Mouse (Mus musculus) mesoderm, embryonic 11.5 days (tissue): Measurements from ENCODE around the gene Galnt15.

Experiments
- DNase-seq: peaks from one replicate; pipeline ENCODE4 v3.0.0-alpha.2; 2012; ENCODE audit warnings: low read depth, low spot score

Galnt15 gene

DNA sequence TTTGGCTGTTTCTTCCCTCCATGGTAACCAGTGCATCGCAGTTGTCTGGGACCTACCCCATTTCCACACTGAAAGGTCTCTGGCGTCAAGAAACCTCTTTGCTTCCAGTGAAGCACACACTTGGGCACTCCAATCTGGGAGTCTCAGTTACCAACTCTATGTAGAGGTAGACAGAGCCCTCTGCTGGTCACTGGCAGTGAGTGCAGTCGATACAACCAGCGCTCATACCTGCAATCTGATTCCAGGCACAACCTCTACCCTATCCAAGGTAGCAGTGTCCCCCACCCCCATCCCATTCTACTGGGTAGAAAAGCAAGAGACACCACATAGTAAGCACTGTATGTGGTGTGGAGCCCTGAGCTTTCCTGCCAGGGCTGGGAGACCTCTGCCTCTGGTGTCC, 3.7 kb downstream of the Galnt15 start:
- DNase-seq: peak; percentile 74

DNA sequence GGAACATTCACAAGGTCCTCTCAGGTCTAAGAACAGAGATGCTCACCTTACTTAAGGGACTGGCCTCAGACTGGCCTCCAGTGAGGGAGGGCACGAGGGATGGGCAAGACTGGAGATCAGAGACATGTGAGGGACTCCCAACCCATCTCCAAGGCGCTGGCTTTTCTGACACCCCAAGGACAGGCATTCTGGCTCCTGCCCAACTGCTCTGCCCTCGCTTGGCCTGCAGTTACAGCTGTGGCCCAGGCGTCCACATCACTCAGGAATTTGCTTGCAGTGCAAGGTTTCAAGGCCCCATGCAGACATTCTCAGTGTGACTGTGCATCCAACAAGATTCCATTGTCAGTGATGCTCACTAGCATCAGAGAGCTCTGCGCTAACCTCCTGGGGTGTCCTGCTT, 7.7 kb downstream of the Galnt15 start:
- no peak for DNase-seq

DNA sequence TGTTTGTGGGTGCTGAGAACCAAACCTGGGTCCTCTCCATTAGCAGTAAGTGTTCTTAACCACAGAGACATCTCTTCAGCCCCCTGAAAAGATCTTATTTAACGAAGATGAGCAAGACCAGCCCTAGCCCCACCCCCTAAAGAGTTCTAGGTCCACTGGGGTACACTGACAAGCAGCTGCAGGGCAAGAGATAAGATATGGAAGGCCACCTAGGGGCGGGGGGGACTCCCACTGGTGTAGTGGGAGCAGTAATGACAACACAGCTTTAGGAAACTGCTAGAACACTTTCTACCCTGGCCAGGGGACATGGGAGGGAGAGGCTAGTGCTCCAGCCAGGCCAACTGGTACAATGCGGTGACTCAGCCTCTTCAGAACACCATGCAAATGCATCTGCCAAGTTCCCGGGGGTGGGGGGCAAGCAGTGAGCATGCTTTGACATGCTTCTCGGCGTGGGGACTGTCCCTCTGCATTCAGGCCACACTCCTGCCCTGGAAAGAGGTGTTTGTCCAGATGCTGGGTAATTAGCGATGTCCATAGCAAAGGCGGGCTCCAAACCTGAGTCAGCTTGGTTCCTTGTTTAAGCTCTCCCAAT, 9.0 kb downstream of the Galnt15 start:
- no peak for DNase-seq

DNA sequence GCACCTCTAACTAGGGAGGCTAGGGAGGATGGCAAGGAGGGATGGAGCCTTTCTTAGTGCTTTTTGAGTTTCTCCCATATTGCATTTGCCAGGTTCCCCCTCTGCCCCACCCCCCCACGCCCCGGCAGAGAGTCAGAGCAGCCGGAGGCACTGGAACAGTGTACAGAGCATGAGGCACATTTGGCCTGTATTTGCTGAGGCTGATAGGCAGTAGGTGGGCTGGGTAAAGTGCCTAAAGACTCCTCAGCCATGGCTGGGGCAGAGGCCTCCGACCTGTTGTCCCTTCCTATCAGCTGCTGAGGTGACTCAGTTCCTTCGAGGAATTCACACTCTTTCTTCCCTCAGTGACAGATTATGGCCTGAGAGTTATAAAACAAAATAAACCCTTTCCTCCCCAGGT, 13.3 kb downstream of the Galnt15 start:
- DNase-seq: no peak

DNA sequence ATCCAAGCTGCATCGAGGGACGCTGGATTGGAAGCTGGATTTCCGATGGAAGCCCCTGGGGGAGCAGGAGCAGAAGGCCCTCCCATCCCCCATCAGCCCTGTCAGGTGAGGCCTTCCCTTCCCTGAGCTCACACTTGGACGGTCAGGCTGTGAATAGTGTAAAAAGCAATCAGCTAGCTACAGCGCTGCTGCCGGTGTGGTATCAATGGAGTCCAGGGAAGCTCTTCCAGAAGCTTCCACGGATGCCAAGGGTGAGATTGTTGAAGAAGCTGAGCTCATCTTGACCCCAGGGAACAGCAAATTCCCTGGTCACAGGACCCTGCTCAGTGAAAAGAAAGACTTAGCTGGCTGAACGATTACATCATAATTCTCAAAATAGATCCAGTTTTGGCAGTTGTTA, 17.6 kb downstream of the Galnt15 start:
- DNase-seq: no peak

DNA sequence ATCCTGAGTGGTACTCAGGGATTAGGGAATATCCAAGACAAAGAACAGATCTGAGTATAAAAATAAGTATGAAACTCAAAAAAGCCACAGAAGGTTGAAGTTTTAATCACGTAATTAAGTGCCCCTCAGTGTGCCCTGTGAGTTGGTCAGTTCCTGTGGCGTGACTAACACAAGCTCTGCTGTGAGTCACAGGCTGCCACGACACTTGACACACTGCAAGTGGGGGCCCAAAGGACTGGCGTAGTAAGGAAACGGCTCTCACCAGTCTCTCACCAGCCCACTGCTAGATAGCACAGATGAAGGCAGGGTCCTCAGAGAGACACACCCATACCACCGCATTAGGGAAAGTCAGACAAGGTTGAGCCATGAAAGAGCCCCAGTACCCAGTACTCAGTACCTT, 21.4 kb downstream of the Galnt15 start:
- DNase-seq: no peak

DNA sequence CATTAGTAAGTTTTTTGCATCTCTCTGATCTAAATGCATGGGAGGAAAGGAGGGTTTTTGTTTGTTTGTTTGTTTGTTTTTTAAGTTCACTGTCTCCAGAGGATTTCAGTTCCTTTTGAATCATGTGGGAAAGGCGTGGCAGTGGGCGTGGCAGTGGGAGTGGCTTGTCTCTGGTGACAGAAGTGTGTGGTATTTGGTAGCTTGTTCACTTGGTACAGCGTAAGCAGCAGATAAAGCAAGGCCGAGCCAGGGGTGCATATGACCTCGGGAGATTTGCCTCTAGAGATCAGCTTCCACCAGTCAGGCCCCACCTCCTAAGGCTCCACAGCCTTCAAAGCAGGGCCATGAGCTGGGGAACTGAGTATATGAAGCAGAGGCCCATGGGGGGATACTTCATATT, 25.1 kb downstream of the Galnt15 start:
- DNase-seq: no peak

DNA sequence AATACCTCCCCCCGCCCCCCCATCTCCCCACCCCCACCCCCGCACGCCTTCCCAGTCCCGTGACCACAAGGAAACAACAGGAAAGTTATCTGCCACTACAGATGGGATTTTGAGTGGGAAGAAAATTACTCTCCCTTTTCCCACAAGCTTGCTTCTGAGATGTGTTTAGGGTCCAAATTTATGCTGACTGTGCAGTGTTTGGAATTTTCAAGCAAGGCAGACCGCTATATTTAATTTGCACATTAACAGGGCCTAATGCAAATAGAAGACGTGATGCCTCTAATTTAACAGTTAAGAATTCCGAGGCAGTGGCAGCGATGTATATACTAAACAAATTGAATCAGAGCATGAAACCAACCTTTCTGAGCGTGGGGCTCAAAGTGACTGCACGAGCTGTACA, 26.0 kb downstream of the Galnt15 start:
- no peak for DNase-seq

DNA sequence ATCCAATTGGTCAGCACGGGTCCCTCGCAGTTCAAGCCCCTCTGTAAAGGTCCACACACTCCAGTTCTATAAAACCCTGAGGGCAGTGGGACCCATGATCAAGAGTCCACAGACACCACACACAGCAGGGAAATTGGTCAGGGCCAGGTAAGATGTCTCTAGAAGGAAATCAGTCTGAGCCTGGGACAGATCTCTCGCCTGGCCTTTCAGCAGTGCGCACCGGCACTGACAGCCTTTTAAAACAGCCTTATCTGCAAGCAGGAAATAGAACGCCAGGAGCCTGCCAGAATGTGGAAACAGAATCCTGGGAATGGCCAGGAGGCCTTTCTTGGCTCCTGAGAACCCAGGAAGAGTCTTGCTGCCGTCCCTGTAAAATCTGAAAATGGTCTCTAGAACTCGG, 27.0 kb downstream of the Galnt15 start:
- DNase-seq: no peak

DNA sequence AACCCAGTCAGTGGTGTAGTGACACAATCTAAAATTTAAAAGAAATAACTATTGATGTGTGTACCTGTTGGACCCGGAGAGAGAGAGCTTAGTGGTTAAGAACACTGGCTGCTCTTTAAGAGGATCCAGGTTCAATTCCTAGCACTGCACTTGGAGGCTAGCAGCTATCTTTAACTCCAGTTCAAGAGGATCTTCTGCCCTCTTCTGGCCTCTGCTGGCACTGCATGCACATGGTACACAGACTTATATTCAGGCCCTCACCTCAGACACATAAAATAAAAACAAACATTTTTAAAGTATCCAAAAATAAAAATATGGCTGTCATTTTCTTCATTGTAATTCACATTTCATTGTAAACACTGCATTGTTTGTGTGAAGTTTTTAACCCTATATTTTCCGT, 27.9 kb downstream of the Galnt15 start:
- no peak for DNase-seq

DNA sequence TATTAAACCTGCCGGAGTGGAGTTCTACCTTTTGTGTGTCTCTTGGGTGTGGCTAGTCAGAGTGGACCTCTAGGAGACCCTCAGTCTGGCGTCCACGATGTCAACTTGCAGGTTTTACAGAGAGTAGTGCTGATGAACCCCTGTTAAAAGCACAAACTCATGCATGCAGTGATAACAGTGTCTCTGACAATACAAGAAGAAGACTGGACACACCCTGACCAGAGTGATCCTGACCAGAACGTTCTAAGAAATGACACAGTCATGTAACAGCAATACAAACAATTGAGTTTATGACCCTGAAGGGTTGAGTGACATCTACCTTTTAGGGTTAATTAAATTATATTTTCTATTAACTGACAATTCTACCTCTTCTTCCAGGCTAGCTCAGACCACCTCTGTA, 28.9 kb downstream of the Galnt15 start:
- no peak for DNase-seq

DNA sequence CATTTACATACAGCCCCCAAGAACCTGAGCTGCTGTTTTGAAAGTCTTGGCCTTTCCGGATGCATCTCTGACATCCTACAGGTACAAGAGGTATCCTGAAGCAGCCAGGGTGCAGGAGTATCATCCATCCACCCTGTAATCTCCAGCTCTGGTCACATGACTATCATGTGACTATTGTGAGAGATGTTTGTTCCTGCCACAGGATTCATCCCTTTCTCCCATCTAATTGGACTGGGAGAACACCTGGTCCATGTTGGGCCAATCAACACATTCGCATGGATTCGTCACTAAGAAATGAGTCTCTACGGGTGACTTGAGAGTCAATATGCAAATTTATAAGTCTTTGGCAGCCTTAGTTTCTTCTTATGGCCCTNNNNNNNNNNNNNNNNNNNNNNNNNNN, 32.6 kb downstream of the Galnt15 start:
- no peak for DNase-seq

DNA sequence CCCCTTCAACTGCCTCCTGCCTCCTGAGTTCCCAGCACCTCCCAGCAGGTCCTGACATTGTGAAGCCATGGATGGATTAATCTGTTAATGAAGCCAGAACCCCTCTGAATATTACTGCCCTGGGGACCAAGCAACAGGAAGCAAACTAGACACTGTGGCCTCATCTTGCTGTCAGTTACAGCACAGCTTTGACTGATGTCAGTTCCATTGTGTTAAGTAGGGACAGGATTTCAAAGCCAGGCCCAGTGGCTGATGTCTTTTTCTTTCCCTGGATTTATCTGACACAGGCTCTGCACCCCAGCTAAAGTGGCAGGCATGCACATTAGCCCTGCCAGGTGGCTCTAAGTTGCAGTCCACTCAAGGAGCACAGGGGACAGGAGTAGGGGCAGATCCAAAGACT, 44.0 kb downstream of the Galnt15 start:
- no peak for DNase-seq

DNA sequence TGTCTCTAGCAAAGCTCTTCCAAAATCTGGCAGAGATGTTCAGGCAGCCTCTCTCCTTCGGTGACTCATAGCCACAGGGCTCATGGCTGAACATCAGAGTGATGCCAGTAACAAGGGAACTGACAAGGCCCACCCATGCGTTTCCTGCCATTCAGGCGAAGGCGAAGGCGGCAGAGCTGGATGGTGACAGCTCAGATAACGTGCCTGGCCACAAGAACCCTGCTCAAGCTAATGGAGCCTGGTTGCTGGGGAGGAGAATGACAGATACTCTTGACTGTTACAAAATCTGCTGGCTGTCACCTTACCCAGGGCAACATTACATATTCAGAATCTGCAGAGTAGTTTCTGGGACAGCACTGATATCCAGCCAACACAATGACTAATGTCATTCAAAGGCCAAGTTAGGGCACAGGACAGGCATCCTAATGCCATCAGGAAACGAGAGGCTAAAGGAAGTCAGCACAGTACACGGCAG, 44.5 kb downstream of the Galnt15 start:
- DNase-seq: no peak

DNA sequence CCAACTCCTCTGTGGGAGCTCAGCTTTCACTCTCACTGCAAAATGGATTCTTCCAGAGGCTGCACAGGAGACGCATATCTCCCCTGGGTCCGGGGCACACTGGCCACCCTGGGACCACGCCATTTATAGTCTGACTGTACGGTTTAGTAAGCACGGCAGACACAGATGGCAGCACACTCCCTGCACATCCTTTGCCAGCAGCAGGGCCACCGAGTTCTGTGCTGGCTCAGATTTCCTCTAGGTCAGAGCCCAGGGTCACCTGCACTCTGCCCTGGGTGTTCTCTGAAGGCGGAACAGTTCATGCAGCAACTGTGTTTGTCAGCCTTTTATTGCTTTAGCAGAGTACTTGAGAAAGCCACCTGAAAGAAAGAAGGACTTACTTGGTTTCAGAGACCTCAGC, 45.1 kb downstream of the Galnt15 start:
- DNase-seq: no peak

DNA sequence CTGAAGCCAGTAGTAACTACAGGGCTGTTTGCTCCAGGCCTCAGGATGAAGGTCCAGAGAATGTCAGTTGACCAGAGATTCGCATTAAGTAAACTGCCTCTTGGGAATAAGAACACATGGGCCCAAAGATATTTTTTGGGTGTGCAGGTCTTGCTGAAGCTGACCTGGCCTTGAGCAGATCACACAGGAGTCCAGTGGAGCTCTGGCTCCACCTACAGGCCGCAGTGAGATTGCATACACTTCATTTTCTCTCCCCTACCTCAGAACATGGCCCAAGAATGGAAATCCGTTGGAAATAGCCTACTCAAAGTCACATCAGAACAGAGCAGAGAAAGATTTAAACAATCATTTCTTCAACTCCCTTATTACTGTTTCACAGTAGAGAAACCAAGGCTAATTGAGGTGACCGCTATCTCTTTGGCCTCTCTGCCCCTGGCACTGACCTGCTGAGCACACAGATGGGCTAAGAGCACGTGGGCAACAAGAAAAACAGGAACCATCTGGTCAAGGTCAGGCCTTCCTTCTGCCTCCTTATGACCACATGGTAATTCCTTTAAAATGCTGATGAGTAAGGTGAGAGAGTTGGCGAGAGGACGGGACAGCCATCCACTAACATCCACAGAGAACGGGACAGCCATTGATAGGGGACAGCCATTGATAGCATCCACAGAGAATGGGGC, 48.2 kb downstream of the Galnt15 start:
- DNase-seq: peak; percentile 87

DNA sequence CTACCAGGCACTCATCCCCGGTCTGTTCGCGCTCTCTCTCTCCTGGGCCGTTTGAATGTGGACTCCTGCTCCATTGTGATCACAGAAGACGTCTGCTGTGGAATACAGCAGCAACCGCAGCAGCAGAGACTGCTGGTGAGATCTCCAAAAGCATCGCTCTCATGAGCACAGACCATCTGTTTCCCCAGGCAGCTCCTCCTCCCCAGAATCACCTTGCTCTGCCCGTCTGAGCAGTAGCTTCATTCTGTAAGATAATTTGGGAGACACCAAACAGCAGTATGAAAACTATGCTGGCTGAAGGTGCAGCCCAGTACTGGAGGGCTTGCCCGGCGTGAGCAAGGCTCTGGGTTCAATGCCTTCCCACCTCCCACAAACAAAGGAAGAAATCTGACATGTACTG, 52.2 kb downstream of the Galnt15 start:
- no peak for DNase-seq

DNA sequence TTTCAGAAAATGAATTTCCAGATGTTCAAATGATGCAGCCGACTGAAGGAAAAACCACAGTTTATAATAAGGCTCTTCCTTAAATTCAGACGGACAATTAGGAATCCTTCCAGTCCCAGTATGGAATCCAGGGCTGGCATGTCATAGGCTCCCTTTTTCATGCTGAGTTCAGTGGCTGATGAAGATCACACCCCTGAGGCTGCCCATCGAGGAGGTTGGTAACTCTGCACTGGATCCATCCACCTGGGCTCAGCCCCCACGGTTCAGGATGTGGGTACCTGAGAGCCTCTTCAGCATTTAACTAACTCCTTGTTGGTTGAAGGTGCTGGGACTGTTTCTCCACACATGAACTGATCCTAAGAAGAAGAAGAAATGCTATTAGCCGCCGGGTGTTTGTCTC, 54.1 kb downstream of the Galnt15 start:
- no peak for DNase-seq

DNA sequence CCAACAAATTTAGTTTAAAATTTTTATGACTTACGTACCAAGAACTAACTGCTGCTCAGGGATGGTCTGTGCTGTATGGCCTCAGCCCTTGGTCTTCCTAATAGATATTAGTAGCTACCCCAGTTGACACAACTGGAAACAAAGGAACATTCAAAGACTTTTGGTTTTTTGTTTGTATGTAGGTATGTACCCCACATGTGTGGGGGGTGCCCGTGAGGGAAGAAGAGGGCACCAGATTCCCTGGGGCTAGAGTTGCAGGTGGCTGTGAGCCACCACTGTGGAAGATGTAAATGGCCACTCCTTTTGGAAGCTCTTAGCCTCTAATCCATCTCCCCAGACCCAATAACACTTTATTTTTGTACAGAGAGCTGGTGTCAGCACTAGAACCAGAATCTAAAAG, 54.7 kb downstream of the Galnt15 start:
- DNase-seq: no peak

DNA sequence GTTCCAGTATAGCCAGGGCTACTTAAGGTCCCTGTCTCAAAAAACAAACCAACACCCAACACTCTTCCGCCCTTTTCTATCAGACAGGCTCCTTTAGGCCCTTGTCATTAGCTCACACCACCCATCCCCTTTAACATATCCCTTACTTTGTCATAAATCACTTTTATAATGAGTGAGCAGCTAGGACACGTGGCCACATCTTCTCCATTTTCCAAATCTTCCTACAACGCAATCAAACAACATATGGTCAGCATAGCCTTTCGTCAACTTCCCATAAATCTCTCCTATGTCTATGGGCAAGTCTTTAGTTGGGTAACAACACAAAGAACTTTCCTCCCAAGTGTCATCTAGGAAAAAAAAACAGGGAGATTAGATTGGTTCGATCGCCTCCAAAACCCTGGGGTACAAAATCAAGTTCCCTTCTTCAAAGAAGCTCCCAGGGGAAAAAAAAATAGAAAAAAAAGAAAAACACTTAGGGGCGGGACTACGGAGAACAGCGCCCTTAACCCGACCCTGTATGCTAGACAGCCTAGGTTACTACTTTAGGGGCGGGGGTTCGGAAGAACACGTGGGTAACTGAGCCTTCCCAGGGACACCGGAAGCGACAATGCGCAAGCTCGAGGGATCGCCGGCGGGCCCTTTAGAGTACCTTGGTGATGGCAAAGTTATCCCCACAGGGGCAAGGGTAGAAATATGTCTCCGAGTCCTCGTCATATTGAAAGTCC, 56.1 kb downstream of the Galnt15 start, which contains the start of gene Oxnad1:
Gene Oxnad1, plus strand, starts transcription at position 614 of the 725 bp plus-strand sequence.
- peak; percentile 92 for DNase-seq

DNA sequence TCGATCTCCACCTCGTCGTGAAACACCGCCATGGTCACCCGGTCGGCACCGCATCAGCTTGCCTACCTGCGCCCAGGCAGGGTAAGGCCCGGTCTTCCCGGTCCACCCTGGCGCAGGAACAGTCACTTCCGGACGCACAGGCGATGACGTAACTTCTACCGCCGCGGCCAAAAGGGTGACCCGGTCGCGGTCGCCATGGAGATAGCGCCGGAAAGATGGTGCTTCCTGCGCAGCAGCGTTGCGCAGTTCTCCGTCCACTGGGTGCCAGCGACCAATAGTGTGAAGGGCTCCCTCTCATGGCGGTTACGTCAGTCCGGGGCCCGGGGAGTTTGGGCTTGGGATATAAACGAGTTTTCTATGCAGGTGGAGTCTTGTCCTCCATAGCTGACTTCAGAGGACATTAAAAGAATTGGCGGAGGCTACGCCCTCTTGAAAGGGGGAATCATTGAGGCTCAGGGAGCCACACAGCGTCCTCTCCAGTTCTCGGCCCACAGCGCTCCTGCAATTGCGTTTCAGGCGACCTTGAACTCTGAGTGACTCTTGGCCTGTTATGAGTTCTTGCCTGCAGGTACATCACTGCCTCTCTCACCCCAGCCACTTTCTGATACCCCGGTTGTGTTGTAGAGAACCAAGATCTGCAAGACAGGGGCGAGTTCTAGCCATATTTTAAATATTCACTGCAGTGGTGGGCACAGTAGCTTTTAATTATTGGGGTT, 56.9 kb downstream of the Galnt15 start, which contains the start of gene Dph3:
Gene Dph3, minus strand, starts transcription at position 244 of the 716 bp plus-strand sequence.
- peak; percentile 99 for DNase-seq

DNA sequence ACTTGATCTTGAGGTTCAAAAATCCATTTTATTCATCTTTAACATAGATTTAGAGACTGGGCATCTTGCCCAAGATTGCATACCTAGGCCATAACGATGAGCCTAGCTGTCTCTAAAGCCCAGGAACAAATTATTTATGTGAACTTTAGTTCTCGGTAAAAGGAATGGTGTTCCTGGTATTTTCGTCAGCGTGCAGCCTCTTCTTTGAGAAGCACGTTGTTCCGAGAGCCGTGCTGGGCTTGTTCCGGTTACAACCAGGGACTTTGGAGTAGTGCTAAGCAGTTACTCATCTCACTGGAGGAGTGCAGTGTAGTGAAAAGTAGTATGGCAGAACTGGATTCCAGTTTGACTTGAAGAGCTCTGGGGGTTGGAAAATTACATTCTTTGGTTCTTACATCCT, 57.4 kb downstream of the Galnt15 start:
- DNase-seq: no peak
